Comparison of ENCODE assay signal across 19 mouse cellular contexts in the genomic region with DNA sequence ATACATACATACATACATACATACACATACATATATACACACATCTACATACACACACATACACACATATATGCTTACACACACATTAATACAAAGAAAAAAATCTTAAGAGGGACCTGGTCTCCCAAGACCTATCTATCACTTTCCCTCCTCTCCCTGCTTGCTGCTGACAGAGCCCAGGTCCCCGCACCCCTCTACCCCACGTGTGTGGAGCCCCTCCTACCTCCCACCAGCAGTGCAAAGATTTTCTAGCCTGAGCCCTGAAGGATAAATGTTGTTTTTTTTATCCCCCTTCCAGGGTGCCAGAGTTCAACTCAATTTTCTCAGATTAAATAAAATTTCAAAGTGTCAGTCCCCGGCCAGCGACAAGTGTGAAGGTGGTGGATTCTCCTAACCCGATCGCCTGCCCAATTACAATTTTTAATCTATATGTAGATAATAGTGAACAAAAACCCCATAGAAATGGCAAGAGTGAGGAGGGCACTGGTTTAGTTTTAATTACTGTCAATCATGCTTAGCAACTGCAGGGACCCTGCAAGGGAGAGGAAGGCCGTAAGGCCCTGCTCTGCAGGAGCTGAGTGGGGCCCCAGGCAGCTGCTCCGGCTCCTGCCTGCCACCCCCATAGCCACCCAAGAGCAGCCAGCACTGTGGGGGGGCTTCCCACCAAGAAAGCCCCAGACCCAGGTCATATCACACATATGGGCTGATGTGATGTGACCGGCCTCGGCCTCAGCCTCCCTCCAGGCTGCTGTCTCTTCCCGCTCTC.
DNase-seq lines count a peak whose midpoint lies in the region; ATAC-seq and TF ChIP-seq lines count a peak whose summit lies in the region.
"Had no signal": no experiment of that assay in that cellular context is flagged by ENCODE, and none has a peak within 500 bp of the region (broad histone marks: within the 10 kb centered on the region; RNA-seq: fewer than 3 reads in every experiment).

No protein-coding gene starts in this region.

- peak overlapping the region; percentile 81 for H3K27ac ChIP-seq in midbrain, embryonic 10.5 days (replicated peaks)
- no peak overlapping the region for H3K27ac ChIP-seq in midbrain, postnatal 0 days (ENCODE audit: low read depth, low read length)
- peak overlapping the region; percentile 54; the same call in 1 of the 2 replicates for H3K27ac ChIP-seq in forebrain, embryonic 13.5 days
- peak overlapping the region; percentile 72 for H3K27ac ChIP-seq in midbrain, embryonic 12.5 days (replicated peaks)
- no peak overlapping the region for H3K27ac ChIP-seq in intestine, postnatal 0 days (ENCODE audit: low read depth, low read length)
- no peak overlapping the region for H3K27ac ChIP-seq in kidney, embryonic 14.5 days (ENCODE audit: low read depth, low read length)
- H3K27ac ChIP-seq: heart, embryonic 10.5 days; liver, embryonic 13.5 days had no signal

- no peak overlapping the region for H3K9ac ChIP-seq in midbrain, postnatal 0 days (replicated peaks; ENCODE audit: low read length, poor library complexity, severe bottlenecking)
- peak overlapping the region; percentile 45; the same call in 1 of the 2 replicates for H3K9ac ChIP-seq in forebrain, embryonic 13.5 days
- H3K9ac ChIP-seq in midbrain, embryonic 12.5 days (replicated peaks): no peak overlapping the region
- H3K9ac ChIP-seq in intestine, postnatal 0 days (ENCODE audit: low read depth, low read length): no peak overlapping the region
- H3K9ac ChIP-seq in kidney, embryonic 14.5 days (ENCODE audit: low read depth, low read length): no peak overlapping the region
- H3K9ac ChIP-seq: liver, embryonic 13.5 days had no signal

- TF ChIP-seq CTCF in midbrain, postnatal 0 days (IDR thresholded peaks at IDR 0.05): no peak
- no peak for TF ChIP-seq CTCF in intestine, postnatal 0 days (IDR thresholded peaks at IDR 0.05; ENCODE audit: low read depth)

- H3K4me2 ChIP-seq in midbrain, postnatal 0 days (ENCODE audit: low read depth, low read length, poor library complexity, severe bottlenecking): no peak overlapping the region
- H3K4me2 ChIP-seq in forebrain, embryonic 13.5 days: peak overlapping the region; percentile 27; the same call in 1 of the 2 replicates
- H3K4me2 ChIP-seq in midbrain, embryonic 12.5 days (replicated peaks): no peak overlapping the region
- H3K4me2 ChIP-seq in intestine, postnatal 0 days (replicated peaks; ENCODE audit: low read depth): no peak overlapping the region
- no peak overlapping the region for H3K4me2 ChIP-seq in kidney, embryonic 14.5 days (replicated peaks; ENCODE audit: low read depth, low read length)
- H3K4me2 ChIP-seq: liver, embryonic 13.5 days had no signal

- peaks cover 54% of the 10 kb centered on the region for H3K27me3 ChIP-seq in midbrain, embryonic 10.5 days (ENCODE audit: low read depth, poor library complexity, severe bottlenecking)
- H3K27me3 ChIP-seq in midbrain, postnatal 0 days (ENCODE audit: insufficient read depth, low read length): no peaks in the 10 kb centered on the region; the same call in 1 of the 2 replicates
- 0 out of 2 replicates have a peak, but pooled peaks cover 12% of the 10 kb centered on the region for H3K27me3 ChIP-seq in forebrain, embryonic 13.5 days
- H3K27me3 ChIP-seq in midbrain, embryonic 12.5 days: peaks cover 72% of the 10 kb centered on the region
- no peaks in the 10 kb centered on the region for H3K27me3 ChIP-seq in intestine, postnatal 0 days (replicated peaks; ENCODE audit: control insufficient read depth, insufficient read depth, low read length)
- H3K27me3 ChIP-seq in kidney, embryonic 14.5 days (ENCODE audit: control insufficient read depth, insufficient read depth, low read length): no peaks in the 10 kb centered on the region
- H3K27me3 ChIP-seq: liver, embryonic 13.5 days had no signal

- H3K4me3 ChIP-seq in midbrain, embryonic 10.5 days: no peak overlapping the region
- H3K4me3 ChIP-seq in midbrain, postnatal 0 days (ENCODE audit: low read depth, low read length): no peak overlapping the region
- H3K4me3 ChIP-seq in forebrain, embryonic 13.5 days: no peak overlapping the region
- H3K4me3 ChIP-seq in midbrain, embryonic 12.5 days: no peak overlapping the region
- H3K4me3 ChIP-seq in intestine, postnatal 0 days (ENCODE audit: low read depth, low read length): no peak overlapping the region
- no peak overlapping the region for H3K4me3 ChIP-seq in kidney, embryonic 14.5 days (ENCODE audit: low read length)
- H3K4me3 ChIP-seq: heart, embryonic 10.5 days; liver, embryonic 13.5 days had no signal

- H3K9me3 ChIP-seq in midbrain, embryonic 10.5 days (replicated peaks): no peaks in the 10 kb centered on the region
- H3K9me3 ChIP-seq in midbrain, postnatal 0 days (ENCODE audit: low read length): no peaks in the 10 kb centered on the region
- H3K9me3 ChIP-seq in forebrain, embryonic 13.5 days (replicated peaks): no peaks in the 10 kb centered on the region
- no peaks in the 10 kb centered on the region for H3K9me3 ChIP-seq in midbrain, embryonic 12.5 days
- no peaks in the 10 kb centered on the region for H3K9me3 ChIP-seq in intestine, postnatal 0 days (ENCODE audit: control insufficient read depth)
- no peaks in the 10 kb centered on the region for H3K9me3 ChIP-seq in kidney, embryonic 14.5 days (ENCODE audit: control insufficient read depth, low read length)
- H3K9me3 ChIP-seq: heart, embryonic 10.5 days; liver, embryonic 13.5 days had no signal

- DNase-seq in midbrain, embryonic 10.5 days (ENCODE audit: low spot score): peak; percentile 55
- no peak for DNase-seq in midbrain, postnatal 0 days (ENCODE audit: low spot score)
- peak; percentile 81 for DNase-seq in retina, postnatal 1 day
- no peak for DNase-seq in frontal cortex, postnatal 25 days (ENCODE audit: low spot score in 2 of 2)
- DNase-seq: adrenal gland, adult 8-10 months; cerebellum, adult 8-10 months; cerebellum, postnatal 36 days; heart, postnatal 4 days; kidney, adult 9 months; kidney, postnatal 36 days; layer of hippocampus, adult 9-11 months; liver, embryonic 13.5 days; lung, adult 2 months had no signal

- peaks cover 60% of the 10 kb centered on the region for H3K4me1 ChIP-seq in midbrain, embryonic 10.5 days
- no peaks in the 10 kb centered on the region; the same call in 1 of the 2 replicates for H3K4me1 ChIP-seq in midbrain, postnatal 0 days (ENCODE audit: insufficient read depth, low read length)
- H3K4me1 ChIP-seq in forebrain, embryonic 13.5 days: peaks cover 51% of the 10 kb centered on the region
- H3K4me1 ChIP-seq in midbrain, embryonic 12.5 days: peaks cover 34% of the 10 kb centered on the region
- no peaks in the 10 kb centered on the region for H3K4me1 ChIP-seq in intestine, postnatal 0 days (replicated peaks; ENCODE audit: control insufficient read depth, insufficient read depth, low read length)
- H3K4me1 ChIP-seq in kidney, embryonic 14.5 days (ENCODE audit: control insufficient read depth, insufficient read depth, low read length): no peaks in the 10 kb centered on the region
- H3K4me1 ChIP-seq: liver, embryonic 13.5 days had no signal

- ATAC-seq in midbrain, postnatal 0 days (ENCODE audit: low FRiP score): no peak
- ATAC-seq in forebrain, embryonic 13.5 days: peak; percentile 78; the same call in 1 of the 2 replicates
- peak; percentile 86 for ATAC-seq in midbrain, embryonic 12.5 days (ENCODE audit: low FRiP score, low read depth)
- no peak for ATAC-seq in intestine, postnatal 0 days
- ATAC-seq in kidney, embryonic 14.5 days (ENCODE audit: low FRiP score, low TSS enrichment): no peak
- ATAC-seq: activated CD4-positive, CD25-positive, alpha-beta regulatory T cell, adult 4 months had no signal

- 27% methylated on average over 11 of the region's 11 CpGs for WGBS in midbrain, embryonic 10.5 days
- 31% methylated on average over 11 of the region's 11 CpGs for WGBS in midbrain, postnatal 0 days
- 10% methylated on average over 11 of the region's 11 CpGs for WGBS in forebrain, embryonic 13.5 days
- WGBS in midbrain, embryonic 12.5 days: 10% methylated on average over 11 of the region's 11 CpGs
- 73% methylated on average over 11 of the region's 11 CpGs for WGBS in intestine, postnatal 0 days
- whole genome bisulfite sequencing in kidney, embryonic 14.5 days: 57% methylated on average over 11 of the region's 11 CpGs

- no peaks in the 10 kb centered on the region for H3K36me3 ChIP-seq in midbrain, embryonic 10.5 days
- H3K36me3 ChIP-seq in midbrain, postnatal 0 days (ENCODE audit: insufficient read depth, low read length): no peaks in the 10 kb centered on the region
- H3K36me3 ChIP-seq in forebrain, embryonic 13.5 days (ENCODE audit: poor library complexity, severe bottlenecking): no peaks in the 10 kb centered on the region
- H3K36me3 ChIP-seq in midbrain, embryonic 12.5 days: no peaks in the 10 kb centered on the region
- no peaks in the 10 kb centered on the region for H3K36me3 ChIP-seq in intestine, postnatal 0 days (ENCODE audit: control insufficient read depth, insufficient read depth)
- no peaks in the 10 kb centered on the region for H3K36me3 ChIP-seq in kidney, embryonic 14.5 days (ENCODE audit: control insufficient read depth, insufficient read depth, low read length)
- H3K36me3 ChIP-seq: heart, embryonic 10.5 days; liver, embryonic 13.5 days had no signal

Comparison
In these comparisons a context has a peak if more than half of its experiments do, and no peak if none do; other contexts are left out.
1. DNase-seq: peak in midbrain, embryonic 10.5 days (single experiment) and retina, postnatal 1 day (single experiment); none in midbrain, postnatal 0 days (single experiment) and frontal cortex, postnatal 25 days (0 of 2).
2. H3K27ac ChIP-seq: peak in midbrain, embryonic 10.5 days (single experiment), forebrain, embryonic 13.5 days (single experiment) and midbrain, embryonic 12.5 days (single experiment); none in midbrain, postnatal 0 days (single experiment), intestine, postnatal 0 days (single experiment) and kidney, embryonic 14.5 days (single experiment).
3. ATAC-seq: peak in forebrain, embryonic 13.5 days (single experiment) and midbrain, embryonic 12.5 days (single experiment); none in midbrain, postnatal 0 days (single experiment), intestine, postnatal 0 days (single experiment) and kidney, embryonic 14.5 days (single experiment).